Mouse (Mus musculus) gastrocnemius, postnatal 14 days (tissue): Measurements from ENCODE around the gene Gm11214. TPM values are rescaled to one million over a fixed set of nuclear protein-coding genes. Genes with fewer than 3 reads are reported as not detected.
A peak's percentile ranks its signal among the peaks of the same experiment; 100 is the strongest.

ENCODE experiments used
- DNase-seq: peaks from one replicate; pipeline ENCODE4 v3.0.0; 2021; ENCODE audit warnings: mixed read lengths
- intact Hi-C: fragments of 180-260 bp; cut with DNase I; formaldehyde crosslinking; loops from one replicate; pipeline ENCODE4 v1.15.1; 2025; ENCODE audit warnings: low total_unique reads
- total RNA-seq, 2 experiments: library from RNA; stranded (reverse); gene quantifications; 2 replicates each; pipeline ENCODE4 v1.2.3; 2021

Gm11214 gene
- total RNA-seq, 2 experiments from 2014 or later = not detected

GRCm38 (mm10) chr4:63668255-63668654 is 5.1 kb upstream of the Gm11214 start:
- intact Hi-C loops = no loop called here
- DNase-seq = peak; percentile 5

- no peak for DNase-seq
These were observed 2.6 kb upstream of the Gm11214 start for GRCm38 (mm10) chr4:63665738-63666137.

GRCm38 (mm10) chr4:63661857-63662256 is 1.3 kb downstream of the Gm11214 start:
- DNase-seq = no peak
- intact Hi-C loops = no loop called here

More at GRCm38 (mm10) chr4:63665738-63666137, 2.6 kb upstream of the Gm11214 start:
- intact Hi-C loops = no loop called here

- intact Hi-C loops = no loop called here
- no peak for DNase-seq
These were observed 1.8 kb downstream of the Gm11214 start for GRCm38 (mm10) chr4:63661426-63661825.

GRCm38 (mm10) chr4:63659775-63660174 is 3.4 kb downstream of the Gm11214 start:
- intact Hi-C loops = no loop called here
- DNase-seq = no peak

DNA sequence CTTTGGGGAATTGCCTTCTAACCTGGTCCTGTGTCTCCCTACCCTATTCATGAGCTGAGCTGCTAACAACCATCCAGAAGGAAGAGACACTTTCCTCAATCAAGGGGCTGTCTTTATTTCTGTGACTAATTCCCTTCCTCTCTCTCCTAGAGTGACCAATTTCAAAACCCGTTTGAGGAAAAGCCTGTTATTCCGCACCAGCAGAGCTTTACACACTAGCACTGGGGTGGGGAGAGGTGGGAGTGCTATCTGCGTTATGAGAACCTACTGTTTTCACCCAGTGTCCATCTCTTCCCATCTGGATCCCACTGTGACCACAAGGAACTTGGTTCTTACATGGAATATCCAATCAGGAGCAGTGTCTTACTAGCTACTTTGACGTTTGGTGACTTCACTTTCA is 4.1 kb downstream of the Gm11214 start:
- DNase-seq = no peak
- intact Hi-C loops = no loop called here

DNA sequence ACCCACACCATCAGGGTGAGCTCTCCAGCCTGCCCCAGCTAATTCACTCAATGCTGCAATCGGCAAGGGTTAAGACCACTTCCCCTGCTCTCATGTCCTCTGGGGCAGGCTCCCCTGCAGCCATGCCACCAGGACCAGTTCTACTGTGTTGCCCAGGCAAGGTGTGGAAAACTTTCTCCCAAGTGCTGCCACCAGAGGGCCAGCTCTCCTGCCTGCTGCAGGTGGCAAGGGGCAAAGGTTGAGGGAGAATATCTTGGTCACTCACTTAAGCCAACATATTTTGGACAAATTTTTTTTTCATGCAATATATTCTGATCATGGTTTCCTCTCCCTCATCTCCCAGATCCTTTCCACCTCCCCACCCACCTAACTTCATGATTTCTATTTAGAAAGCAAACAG is 8.8 kb downstream of the Gm11214 start:
- DNase-seq = no peak
- intact Hi-C loops = no loop called here

GRCm38 (mm10) chr4:63643956-63644726 is 19.0 kb downstream of the Gm11214 start:
- intact Hi-C loops = no loop called here
- DNase-seq = no peak

DNA sequence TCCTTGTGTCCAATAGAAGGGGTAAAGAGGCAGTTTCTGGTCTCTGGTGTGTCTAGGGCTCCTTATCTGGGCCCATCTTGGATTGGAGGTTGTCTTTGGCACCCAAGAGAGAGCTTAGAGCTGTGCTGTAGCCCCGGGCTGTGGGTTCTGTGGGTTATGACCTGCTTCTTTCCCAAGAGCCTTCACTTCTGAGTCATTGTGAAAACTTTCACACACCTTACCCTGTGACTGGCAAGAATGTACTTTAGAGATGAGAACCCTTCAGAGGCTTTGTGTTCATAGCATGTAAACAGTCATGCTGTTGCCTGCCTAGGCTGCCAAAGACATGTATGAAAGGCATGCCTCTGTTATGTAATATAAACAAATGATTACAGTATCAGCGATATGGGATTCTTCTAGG is 23.3 kb downstream of the Gm11214 start:
- intact Hi-C loops = no loop called here
- no peak for DNase-seq

GRCm38 (mm10) chr4:63638603-63639002 is 24.6 kb downstream of the Gm11214 start:
- intact Hi-C loops = no loop called here
- no peak for DNase-seq

GRCm38 (mm10) chr4:63633181-63633580 is 30.0 kb downstream of the Gm11214 start:
- DNase-seq = no peak
- intact Hi-C loops = no loop called here

GRCm38 (mm10) chr4:63627111-63627510 is 36.1 kb downstream of the Gm11214 start:
- intact Hi-C loops = no loop called here
- DNase-seq = no peak

- intact Hi-C loops = no loop called here
- no peak for DNase-seq
These were observed 37.6 kb downstream of the Gm11214 start for GRCm38 (mm10) chr4:63625563-63626080.

DNA sequence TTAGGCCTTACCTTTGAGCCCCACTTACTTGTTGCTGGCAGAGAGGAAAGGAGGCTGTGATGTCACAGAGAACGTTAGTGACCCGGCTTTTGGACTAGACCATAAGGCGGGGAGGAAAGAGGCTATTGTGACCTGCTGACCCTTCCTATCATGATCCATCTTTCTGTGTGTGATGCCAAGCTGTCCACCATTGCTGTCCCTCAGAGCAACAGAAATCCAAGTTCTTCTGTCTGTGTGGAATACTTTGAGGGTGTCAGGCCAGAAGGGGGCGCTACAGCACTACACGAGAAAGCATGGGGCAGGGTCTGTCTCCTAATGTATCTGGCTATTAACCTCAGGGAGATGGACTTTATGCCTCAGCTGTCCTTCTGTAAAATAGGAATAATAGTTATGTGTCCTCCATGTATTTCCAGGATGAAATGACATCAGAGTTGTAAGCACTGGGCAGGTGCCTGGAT is 40.8 kb downstream of the Gm11214 start, which contains the start of gene Tex48:
Gene Tex48, minus strand, starts transcription at position 51 of the 458 bp plus-strand sequence.
- intact Hi-C loops = no loop called here
- no peak for DNase-seq

DNA sequence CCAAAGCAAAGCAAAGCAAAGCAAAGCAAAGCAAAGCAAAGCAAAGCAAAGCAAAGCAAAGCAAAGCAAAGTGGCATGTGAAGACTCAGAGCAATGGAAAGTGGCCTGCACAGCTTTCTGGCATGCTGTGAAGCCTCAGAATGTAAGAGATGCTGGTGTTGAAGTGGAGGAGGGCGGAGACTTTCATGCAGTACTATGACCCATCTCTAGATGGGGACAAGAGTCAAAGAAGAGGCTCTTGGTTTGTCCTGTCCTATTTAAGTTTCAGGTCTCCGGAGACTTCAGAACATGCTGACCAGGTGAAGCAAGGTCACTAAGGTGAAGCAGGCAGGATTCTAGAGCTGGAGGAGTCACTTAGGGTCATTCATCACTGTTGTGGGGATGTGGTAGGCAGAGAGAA is 41.3 kb downstream of the Gm11214 start:
- intact Hi-C loops = no loop called here
- no peak for DNase-seq

Other genes with a start within 250 kb of the Gm11214 start
- 1 to 10 TPM; 1.7 to 2.0 TPM for gene Whrn, start 167.4 kb downstream of the Gm11214 start, total RNA-seq
- gene Atp6v1g1, start 118.6 kb downstream of the Gm11214 start, total RNA-seq = 100 to 1,000 TPM; 260 to 261 TPM
- gene Tmem268, start 104.6 kb downstream of the Gm11214 start, total RNA-seq = 10 to 100 TPM in 1 of 2 experiments, 1 to 10 TPM in 1; 8.7 to 10.6 TPM
- not detected for gene Gm11213, start 58.1 kb downstream of the Gm11214 start, total RNA-seq
- not detected for gene Tex48, start 41.0 kb downstream of the Gm11214 start, total RNA-seq
- under 1 TPM in 1 of 2 experiments, not detected in 1; 0.11 TPM for gene Tnfsf15, start 81.7 kb upstream of the Gm11214 start, total RNA-seq
- not detected for gene Tnfsf8, start 198.0 kb upstream of the Gm11214 start, total RNA-seq